Mouse (Mus musculus) testis, adult 2 months (tissue): ENCODE data around the gene Cx3cr1. TPM values are rescaled to one million over a fixed set of nuclear protein-coding genes. Genes with fewer than 3 reads are reported as not detected.

Experiments
- H3K27ac ChIP-seq: fragments of 200-500 bp; 2 replicates; pipeline ENCODE4 v1.5.1; 2012; ENCODE audit warnings: low read depth, low read length; ENCODE audit not compliant: control insufficient read depth, insufficient read depth
- H3K27me3 ChIP-seq: fragments of 200-500 bp; 2 replicates; pipeline ENCODE4 v1.6.1; 2012; ENCODE audit warnings: mild to moderate bottlenecking, low read length, moderate library complexity; ENCODE audit not compliant: control insufficient read depth, insufficient read depth
- H3K36me3 ChIP-seq: fragments of 200-500 bp; 2 replicates; pipeline ENCODE4 v1.6.1; 2012; ENCODE audit warnings: mild to moderate bottlenecking, low read length; ENCODE audit not compliant: control insufficient read depth, insufficient read depth
- H3K4me1 ChIP-seq: fragments of 200-500 bp; 2 replicates; pipeline ENCODE4 v1.6.1; 2012; ENCODE audit warnings: low read length; ENCODE audit not compliant: control insufficient read depth, insufficient read depth
- H3K4me3 ChIP-seq: fragments of 200-500 bp; 2 replicates; pipeline ENCODE4 v1.5.1; 2012; ENCODE audit warnings: low read depth, mild to moderate bottlenecking, low read length, moderate library complexity, mixed read lengths; ENCODE audit not compliant: control insufficient read depth
- CTCF ChIP-seq: fragments of 200-500 bp; IDR thresholded peaks from 2 replicates; pipeline ENCODE4 v1.5.1; 2012; ENCODE audit warnings: low read depth, mild to moderate bottlenecking, inconsistent platforms, low read length, moderate library complexity; ENCODE audit not compliant: control insufficient read depth, insufficient read depth, insufficient replicate concordance
- POLR2A ChIP-seq: fragments of 200-500 bp; IDR thresholded peaks from 2 replicates; pipeline ENCODE4 v1.6.1; 2012; ENCODE audit warnings: low read depth, mild to moderate bottlenecking, inconsistent platforms, low read length, moderate library complexity; ENCODE audit not compliant: control insufficient read depth
- polyA plus RNA-seq: library from polyadenylated mRNA; depleted of rRNA; stranded (reverse); fragments of >200 nt; gene quantifications from 2 replicates; pipeline ENCODE4 v1.2.3, GENCODE M21; 2012

Gene Cx3cr1
- polyA plus RNA-seq, 1 experiment = 2.7 TPM

- Histone ChIP-seq H3K36me3 (no peaks in the 10 kb centered on the region), H3K4me1 (peaks cover 35% of the 10 kb centered on the region), H3K27me3 (peaks cover 2% of the 10 kb centered on the region; the same call in 1 of the 2 replicates), H3K27ac (no peak overlapping the region), H3K4me3 (no peak overlapping the region)
- TF ChIP-seq CTCF (no peak), POLR2A (no peak)
Observed at GRCm38 (mm10) chr9:119978811-119979441, 90.8 kb downstream of the Cx3cr1 start.

DNA sequence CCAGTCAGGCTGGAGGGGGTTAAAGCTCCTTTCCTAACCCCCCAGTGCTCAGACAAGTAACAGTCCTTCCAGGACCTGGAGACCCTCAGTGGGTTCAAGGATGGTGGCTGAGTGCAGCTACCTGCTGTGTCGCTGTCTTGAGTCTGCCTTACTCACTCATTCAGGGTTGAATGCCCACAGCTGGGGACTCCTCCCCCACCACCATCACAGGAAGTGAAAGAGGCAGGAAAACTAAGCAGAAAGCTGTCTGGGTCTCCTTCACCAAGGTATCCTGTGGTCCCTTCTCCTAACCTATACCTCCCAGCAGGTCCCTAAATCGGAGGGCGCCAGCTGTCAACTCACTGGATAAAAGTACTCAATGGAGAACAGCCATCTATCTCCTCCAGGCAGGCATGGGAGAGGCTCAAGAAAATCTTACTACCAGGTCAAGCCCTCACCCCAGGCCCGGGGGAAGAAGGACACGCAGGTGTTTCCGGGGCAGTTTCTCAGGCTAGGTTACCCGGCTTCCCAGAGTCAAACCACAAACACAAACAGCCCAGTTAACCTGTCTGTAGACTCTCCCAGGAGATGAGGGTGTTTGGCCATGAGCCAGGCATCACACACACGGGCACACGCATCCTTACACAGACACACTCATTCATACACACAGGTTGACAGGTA is 91.4 kb downstream of the Cx3cr1 start:
- peaks cover 2% of the 10 kb centered on the region; the same call in 1 of the 2 replicates for H3K27me3 ChIP-seq
- H3K4me1 ChIP-seq = peaks cover 37% of the 10 kb centered on the region
- H3K36me3 ChIP-seq = no peaks in the 10 kb centered on the region
- no peak overlapping the region for H3K4me3 ChIP-seq
- TF ChIP-seq CTCF (no peak), POLR2A (no peak)
- no peak overlapping the region for H3K27ac ChIP-seq

- peaks cover 40% of the 10 kb centered on the region for H3K4me1 ChIP-seq
- H3K4me3 ChIP-seq = no peak overlapping the region
- TF ChIP-seq POLR2A (no peak), CTCF (no peak)
- H3K27ac ChIP-seq = no peak overlapping the region
- no peaks in the 10 kb centered on the region for H3K27me3 ChIP-seq
- no peaks in the 10 kb centered on the region for H3K36me3 ChIP-seq
Observed at GRCm38 (mm10) chr9:119977557-119978060, 92.1 kb downstream of the Cx3cr1 start.

GRCm38 (mm10) chr9:119976704-119977556 is 92.7 kb downstream of the Cx3cr1 start:
- TF ChIP-seq CTCF (no peak), POLR2A (no peak)
- H3K27ac ChIP-seq = no peak overlapping the region
- H3K4me1 ChIP-seq = peaks cover 34% of the 10 kb centered on the region
- H3K27me3 ChIP-seq = no peaks in the 10 kb centered on the region
- no peaks in the 10 kb centered on the region for H3K36me3 ChIP-seq
- no peak overlapping the region for H3K4me3 ChIP-seq

DNA sequence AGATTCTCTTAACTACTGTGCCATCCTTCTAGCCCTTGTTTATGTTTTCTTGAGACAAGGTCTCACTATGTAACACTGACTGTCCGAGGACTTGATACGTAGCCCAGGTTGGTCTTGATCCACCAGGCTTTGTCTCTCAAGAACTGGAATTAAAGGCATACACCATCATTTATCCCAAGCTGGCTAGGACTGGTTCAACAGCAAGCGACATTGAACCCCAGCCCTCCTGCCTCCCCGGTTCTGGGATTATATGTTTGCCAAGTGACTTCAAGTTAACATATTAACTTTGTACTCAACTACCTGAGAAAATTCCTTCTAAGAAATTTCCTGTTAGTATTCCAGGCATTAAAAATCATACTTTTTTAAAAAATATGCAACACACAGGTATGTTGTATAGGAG is 94.4 kb downstream of the Cx3cr1 start:
- TF ChIP-seq CTCF (no peak), POLR2A (no peak)
- H3K27me3 ChIP-seq = no peaks in the 10 kb centered on the region
- H3K36me3 ChIP-seq = no peaks in the 10 kb centered on the region
- H3K27ac ChIP-seq = peak overlapping the region; percentile 8; the same call in 1 of the 2 replicates
- peaks cover 20% of the 10 kb centered on the region for H3K4me1 ChIP-seq
- peak overlapping the region; percentile 36 for H3K4me3 ChIP-seq

DNA sequence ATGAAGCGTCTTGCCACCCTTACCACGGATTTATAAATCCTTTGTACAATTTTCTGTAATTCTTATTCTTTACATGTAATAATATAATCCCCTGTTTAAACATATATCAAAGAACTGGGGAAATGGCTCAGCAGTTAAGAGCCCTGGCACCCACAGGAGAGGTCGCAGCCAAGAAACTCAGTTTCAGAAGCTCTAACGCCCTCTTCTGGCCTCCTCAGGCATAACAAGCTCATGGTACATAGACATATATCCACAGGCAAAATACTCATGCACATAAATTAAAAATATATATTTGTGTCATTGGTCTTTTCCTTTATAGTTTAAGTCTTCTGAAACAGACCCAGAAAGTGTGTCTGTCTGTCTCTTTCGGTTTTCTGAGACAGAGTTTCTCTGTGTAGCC is 95.1 kb downstream of the Cx3cr1 start:
- Histone ChIP-seq H3K27me3 (no peaks in the 10 kb centered on the region), H3K36me3 (no peaks in the 10 kb centered on the region), H3K4me1 (peaks cover 20% of the 10 kb centered on the region), H3K4me3 (peak overlapping the region; percentile 84), H3K27ac (peak overlapping the region; percentile 91)
- TF ChIP-seq CTCF (peak; percentile 15; the same call in 1 of the 2 replicates), POLR2A (no peak)
